Mouse (Mus musculus): ENCODE measurements around the gene Serpinb9b. TPM values are rescaled to one million over a fixed set of nuclear protein-coding genes. Genes with fewer than 3 reads are reported as not detected.
"Not testable (repeated sequence)": the region's sequence is repeated elsewhere in the genome, so short reads cannot be mapped to it uniquely, and the experiment has no call there.

Serpinb9b gene
- polyA plus RNA-seq, 1 experiment from 2014 or later, result not detected

DNA sequence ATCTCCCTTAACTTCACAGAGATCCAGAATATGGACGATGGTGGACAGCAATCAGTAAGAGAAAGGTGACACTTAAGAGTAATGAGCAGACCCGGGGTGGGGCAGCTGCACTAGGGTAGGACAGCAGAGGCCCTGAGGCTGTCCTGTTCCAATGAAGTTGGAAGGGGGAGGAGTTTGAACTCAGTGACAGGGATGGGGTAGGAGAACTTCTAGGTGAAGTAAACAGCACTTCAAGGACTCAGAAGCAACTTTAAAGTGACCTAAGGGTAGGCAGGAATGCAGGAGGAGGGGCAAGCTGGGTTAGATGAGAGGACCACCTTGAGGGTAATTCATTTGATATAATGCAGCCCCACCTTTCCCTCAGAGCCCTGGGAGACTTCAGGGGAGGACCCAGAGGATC, 930 bp downstream of the Serpinb9b start:
- Histone ChIP-seq H3K4me2 (ENCODE audit: low read depth, severe bottlenecking) (no peak overlapping the region), H3K4me1 (ENCODE audit: control insufficient read depth, insufficient read depth, low read length) (no peaks in the 10 kb centered on the region), H3K36me3 (ENCODE audit: control insufficient read depth, insufficient read depth, low read length) (no peaks in the 10 kb centered on the region), H3K27me3 (ENCODE audit: control insufficient read depth, insufficient read depth, low read length) (no peaks in the 10 kb centered on the region), H3K27ac (replicated peaks; ENCODE audit: low read depth, low read length) (no peak overlapping the region), H3K4me3 (ENCODE audit: low read depth, low read length) (no peak overlapping the region), H3K9me3 (ENCODE audit: control insufficient read depth, low read length) (no peaks in the 10 kb centered on the region), H3K9ac (ENCODE audit: low read length) (no peak overlapping the region)
- DNase-seq (ENCODE audit: low spot score) (no peak), ATAC-seq (ENCODE audit: insufficient number of reproducible peaks, low FRiP score, low TSS enrichment, low read depth) (no peak)
- WGBS, result 34% methylated on average over 2 of the region's 2 CpGs

DNA sequence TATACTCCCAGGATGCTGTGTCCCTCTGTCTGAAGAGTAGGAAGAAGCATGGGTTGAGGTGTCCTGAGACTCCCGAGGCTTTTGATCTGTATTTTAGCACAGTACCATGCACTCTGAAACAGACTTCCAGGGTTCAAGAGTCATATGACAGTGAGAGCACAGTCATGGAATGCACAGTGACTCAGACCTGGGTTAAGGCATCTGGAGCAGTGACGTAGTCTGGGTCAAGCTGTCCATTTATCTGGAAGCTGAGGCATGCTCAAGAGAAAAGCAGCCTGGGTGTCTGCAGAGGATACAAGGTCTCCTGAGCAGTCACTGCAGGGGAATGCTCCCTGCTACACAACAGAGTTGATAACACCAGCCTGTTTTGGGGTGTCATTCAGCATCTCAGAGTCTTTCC, 1.3 kb downstream of the Serpinb9b start:
- WGBS, result 42% methylated on average over 2 of the region's 2 CpGs
- H3K4me3 ChIP-seq (ENCODE audit: low read depth, low read length), result no peak overlapping the region
- no peaks in the 10 kb centered on the region for H3K4me1 ChIP-seq (ENCODE audit: control insufficient read depth, insufficient read depth, low read length)
- H3K27me3 ChIP-seq (ENCODE audit: control insufficient read depth, insufficient read depth, low read length), result no peaks in the 10 kb centered on the region
- no peak overlapping the region for H3K27ac ChIP-seq (replicated peaks; ENCODE audit: low read depth, low read length)
- H3K9ac ChIP-seq (ENCODE audit: low read length), result no peak overlapping the region
- ATAC-seq (ENCODE audit: insufficient number of reproducible peaks, low FRiP score, low TSS enrichment, low read depth) (no peak), DNase-seq (ENCODE audit: low spot score) (no peak)
- no peak overlapping the region for H3K4me2 ChIP-seq (ENCODE audit: low read depth, severe bottlenecking)
- H3K9me3 ChIP-seq (ENCODE audit: control insufficient read depth, low read length), result no peaks in the 10 kb centered on the region
- no peaks in the 10 kb centered on the region for H3K36me3 ChIP-seq (ENCODE audit: control insufficient read depth, insufficient read depth, low read length)

DNA sequence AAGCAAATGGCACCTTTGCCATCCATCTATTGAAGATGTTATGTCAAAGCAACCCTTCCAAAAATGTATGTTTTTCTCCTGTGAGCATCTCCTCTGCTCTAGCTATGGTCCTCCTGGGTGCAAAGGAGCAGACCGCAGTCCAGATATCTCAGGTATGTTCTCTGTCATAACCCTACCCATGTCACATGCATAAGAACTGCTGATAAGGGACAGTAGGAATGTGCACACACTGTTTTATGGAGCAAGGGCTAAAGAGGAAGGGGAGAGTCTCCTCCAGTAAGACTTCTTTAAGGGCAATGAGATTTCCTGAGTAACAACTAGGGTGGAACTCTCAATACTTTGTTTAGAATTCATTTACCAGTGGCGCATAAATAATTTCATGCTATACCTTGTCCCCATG, 2.3 kb downstream of the Serpinb9b start:
- not testable (repeated sequence) for H3K27ac ChIP-seq (replicated peaks; ENCODE audit: low read depth, low read length); H3K4me1 ChIP-seq (ENCODE audit: control insufficient read depth, insufficient read depth, low read length); H3K4me3 ChIP-seq (ENCODE audit: low read depth, low read length); H3K36me3 ChIP-seq (ENCODE audit: control insufficient read depth, insufficient read depth, low read length); H3K9ac ChIP-seq (ENCODE audit: low read length); H3K9me3 ChIP-seq (ENCODE audit: control insufficient read depth, low read length); H3K27me3 ChIP-seq (ENCODE audit: control insufficient read depth, insufficient read depth, low read length); H3K4me2 ChIP-seq (ENCODE audit: low read depth, severe bottlenecking); ATAC-seq (ENCODE audit: insufficient number of reproducible peaks, low FRiP score, low TSS enrichment, low read depth); DNase-seq (ENCODE audit: low spot score)
- WGBS, result 95% methylated on average over 2 of the region's 2 CpGs

DNA sequence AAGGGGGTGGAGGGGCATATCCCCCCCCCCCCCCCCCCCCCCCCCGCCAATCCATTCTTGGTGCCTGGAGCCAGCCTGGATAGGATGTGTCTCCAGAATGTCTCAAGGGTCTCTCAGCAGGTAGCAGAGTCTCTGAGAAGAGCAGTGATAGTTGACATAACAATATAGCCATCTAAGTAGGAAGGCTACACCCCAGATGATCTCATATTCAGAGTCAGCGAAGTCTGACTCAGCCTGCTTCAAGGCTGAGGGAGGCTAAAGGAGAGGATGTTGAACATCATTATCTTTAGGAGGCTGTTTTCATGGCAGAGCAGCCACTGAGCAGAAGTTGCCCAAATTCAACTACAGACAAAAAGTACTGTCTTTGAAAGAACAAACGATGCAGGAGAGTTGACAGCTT, 3.1 kb downstream of the Serpinb9b start:
- Histone ChIP-seq H3K9ac (ENCODE audit: low read length) (no peak overlapping the region), H3K36me3 (ENCODE audit: control insufficient read depth, insufficient read depth, low read length) (no peaks in the 10 kb centered on the region), H3K4me1 (ENCODE audit: control insufficient read depth, insufficient read depth, low read length) (no peaks in the 10 kb centered on the region), H3K27me3 (ENCODE audit: control insufficient read depth, insufficient read depth, low read length) (no peaks in the 10 kb centered on the region), H3K4me3 (ENCODE audit: low read depth, low read length) (no peak overlapping the region), H3K27ac (replicated peaks; ENCODE audit: low read depth, low read length) (no peak overlapping the region), H3K4me2 (ENCODE audit: low read depth, severe bottlenecking) (no peak overlapping the region), H3K9me3 (ENCODE audit: control insufficient read depth, low read length) (no peaks in the 10 kb centered on the region)
- DNase-seq (ENCODE audit: low spot score) (no peak), ATAC-seq (ENCODE audit: insufficient number of reproducible peaks, low FRiP score, low TSS enrichment, low read depth) (no peak)
- WGBS, result 91% methylated on average over 2 of the region's 3 CpGs

DNA sequence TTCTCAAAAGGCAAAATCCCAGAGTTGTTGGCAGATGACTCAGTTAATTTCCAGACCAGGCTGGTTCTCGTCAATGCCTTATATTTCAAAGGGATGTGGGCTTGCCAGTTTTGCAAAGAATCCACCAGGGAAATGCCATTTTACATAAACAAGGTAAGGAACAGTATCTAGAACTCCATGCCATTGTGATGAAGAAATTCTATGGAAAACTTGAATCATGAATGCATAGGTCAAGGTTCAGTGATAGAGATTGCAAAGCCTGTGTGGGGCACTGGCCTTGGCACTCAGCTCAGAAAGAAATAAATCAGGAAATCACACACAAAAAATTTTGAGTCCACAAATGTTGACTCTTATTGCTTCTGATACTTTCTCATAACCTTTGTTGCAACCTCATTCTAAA, 8.3 kb downstream of the Serpinb9b start:
- DNase-seq (ENCODE audit: low spot score), result no peak
- Histone ChIP-seq H3K4me1 (ENCODE audit: control insufficient read depth, insufficient read depth, low read length) (no peaks in the 10 kb centered on the region), H3K4me3 (ENCODE audit: low read depth, low read length) (no peak overlapping the region), H3K9me3 (ENCODE audit: control insufficient read depth, low read length) (no peaks in the 10 kb centered on the region), H3K9ac (ENCODE audit: low read length) (no peak overlapping the region), H3K4me2 (ENCODE audit: low read depth, severe bottlenecking) (no peak overlapping the region), H3K27me3 (ENCODE audit: control insufficient read depth, insufficient read depth, low read length) (no peaks in the 10 kb centered on the region), H3K27ac (replicated peaks; ENCODE audit: low read depth, low read length) (no peak overlapping the region), H3K36me3 (ENCODE audit: control insufficient read depth, insufficient read depth, low read length) (no peaks in the 10 kb centered on the region)
- 86% methylated on average over 1 of the region's 1 CpGs for WGBS
- ATAC-seq (ENCODE audit: insufficient number of reproducible peaks, low FRiP score, low TSS enrichment, low read depth), result no peak

DNA sequence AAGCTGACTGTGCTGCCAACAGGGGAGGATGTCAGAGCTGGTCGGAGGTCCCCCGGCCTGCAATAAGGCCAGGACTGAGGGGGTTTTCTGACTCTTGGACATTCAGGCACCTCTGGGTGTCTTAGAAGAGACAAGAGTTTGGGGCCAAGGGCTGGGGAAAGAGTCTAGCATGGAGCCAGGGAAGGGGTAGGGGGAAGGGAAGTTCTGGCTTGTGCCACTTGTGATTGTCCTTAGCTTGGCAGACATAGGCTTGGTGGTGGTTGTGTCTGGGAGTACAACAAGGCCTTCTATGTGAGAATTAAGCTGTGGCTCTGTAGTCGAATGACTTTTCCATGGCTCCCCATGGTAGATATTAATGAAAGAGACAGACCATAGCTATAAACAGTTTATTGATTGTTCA, 16.3 kb downstream of the Serpinb9b start:
- WGBS, result 91% methylated on average over 3 of the region's 3 CpGs
- no peak overlapping the region for H3K4me2 ChIP-seq (ENCODE audit: low read depth, severe bottlenecking)
- H3K4me3 ChIP-seq (ENCODE audit: low read depth, low read length), result no peak overlapping the region
- DNase-seq (ENCODE audit: low spot score) (no peak), ATAC-seq (ENCODE audit: insufficient number of reproducible peaks, low FRiP score, low TSS enrichment, low read depth) (no peak)
- no peak overlapping the region for H3K27ac ChIP-seq (replicated peaks; ENCODE audit: low read depth, low read length)
- no peaks in the 10 kb centered on the region for H3K4me1 ChIP-seq (ENCODE audit: control insufficient read depth, insufficient read depth, low read length)
- no peaks in the 10 kb centered on the region for H3K27me3 ChIP-seq (ENCODE audit: control insufficient read depth, insufficient read depth, low read length)
- H3K9me3 ChIP-seq (ENCODE audit: control insufficient read depth, low read length), result no peaks in the 10 kb centered on the region
- no peak overlapping the region for H3K9ac ChIP-seq (ENCODE audit: low read length)
- H3K36me3 ChIP-seq (ENCODE audit: control insufficient read depth, insufficient read depth, low read length), result no peaks in the 10 kb centered on the region

DNA sequence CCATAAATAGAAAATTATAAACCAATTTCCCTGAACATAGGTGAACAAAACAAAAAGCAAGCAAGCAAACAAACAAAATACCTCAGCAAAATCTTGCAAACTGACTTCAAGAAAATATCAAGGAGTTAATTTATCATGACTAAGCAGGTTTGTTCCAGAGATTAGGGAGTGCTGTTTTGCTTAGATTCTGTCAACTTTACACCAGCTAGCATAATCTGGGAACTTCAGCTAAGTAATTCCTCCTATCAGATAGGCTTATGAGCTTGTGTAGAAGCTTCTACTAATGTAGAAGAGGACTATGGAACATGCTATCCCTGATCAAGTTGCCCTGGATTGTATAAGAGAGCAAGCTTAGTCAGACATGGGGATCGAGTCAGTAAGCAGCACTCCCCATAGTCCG, 20.0 kb downstream of the Serpinb9b start:
- no peak for DNase-seq (ENCODE audit: low spot score)
- no peaks in the 10 kb centered on the region for H3K4me1 ChIP-seq (ENCODE audit: control insufficient read depth, insufficient read depth, low read length)
- no peak overlapping the region for H3K27ac ChIP-seq (replicated peaks; ENCODE audit: low read depth, low read length)
- no peaks in the 10 kb centered on the region for H3K27me3 ChIP-seq (ENCODE audit: control insufficient read depth, insufficient read depth, low read length)
- WGBS, result 88% methylated on average over 2 of the region's 2 CpGs
- H3K9me3 ChIP-seq (ENCODE audit: control insufficient read depth, low read length), result no peaks in the 10 kb centered on the region
- ATAC-seq (ENCODE audit: insufficient number of reproducible peaks, low FRiP score, low TSS enrichment, low read depth), result no peak
- H3K4me2 ChIP-seq (ENCODE audit: low read depth, severe bottlenecking), result no peak overlapping the region
- H3K4me3 ChIP-seq (ENCODE audit: low read depth, low read length), result no peak overlapping the region
- H3K36me3 ChIP-seq (ENCODE audit: control insufficient read depth, insufficient read depth, low read length), result no peaks in the 10 kb centered on the region
- H3K9ac ChIP-seq (ENCODE audit: low read length), result no peak overlapping the region

DNA sequence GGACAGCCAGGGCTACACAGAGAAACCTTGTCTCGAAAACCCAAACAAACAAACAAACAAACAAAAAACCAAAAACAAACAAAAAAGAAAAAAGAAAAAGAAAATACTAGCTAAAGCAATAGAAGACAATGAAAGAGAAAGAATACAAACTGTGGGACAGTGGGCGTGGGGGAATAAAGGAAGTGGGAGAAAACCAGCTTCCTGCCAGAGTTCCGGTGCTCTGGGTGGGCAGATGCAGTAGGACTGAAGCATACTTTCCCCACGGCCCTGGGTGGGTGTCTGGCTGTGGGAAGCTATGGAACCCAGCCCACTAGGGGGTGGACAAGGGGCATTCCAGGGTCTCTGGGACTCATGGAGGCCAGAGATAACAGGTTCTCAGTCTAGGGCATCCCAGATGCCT, 21.0 kb downstream of the Serpinb9b start:
- Histone ChIP-seq H3K36me3 (ENCODE audit: control insufficient read depth, insufficient read depth, low read length) (no peaks in the 10 kb centered on the region), H3K27me3 (ENCODE audit: control insufficient read depth, insufficient read depth, low read length) (no peaks in the 10 kb centered on the region), H3K4me1 (ENCODE audit: control insufficient read depth, insufficient read depth, low read length) (no peaks in the 10 kb centered on the region), H3K4me3 (ENCODE audit: low read depth, low read length) (no peak overlapping the region), H3K4me2 (ENCODE audit: low read depth, severe bottlenecking) (no peak overlapping the region), H3K9me3 (ENCODE audit: control insufficient read depth, low read length) (no peaks in the 10 kb centered on the region), H3K9ac (ENCODE audit: low read length) (no peak overlapping the region), H3K27ac (replicated peaks; ENCODE audit: low read depth, low read length) (no peak overlapping the region)
- no peak for ATAC-seq (ENCODE audit: insufficient number of reproducible peaks, low FRiP score, low TSS enrichment, low read depth)
- DNase-seq (ENCODE audit: low spot score), result no peak
- WGBS, result 77% methylated on average over 4 of the region's 4 CpGs

DNA sequence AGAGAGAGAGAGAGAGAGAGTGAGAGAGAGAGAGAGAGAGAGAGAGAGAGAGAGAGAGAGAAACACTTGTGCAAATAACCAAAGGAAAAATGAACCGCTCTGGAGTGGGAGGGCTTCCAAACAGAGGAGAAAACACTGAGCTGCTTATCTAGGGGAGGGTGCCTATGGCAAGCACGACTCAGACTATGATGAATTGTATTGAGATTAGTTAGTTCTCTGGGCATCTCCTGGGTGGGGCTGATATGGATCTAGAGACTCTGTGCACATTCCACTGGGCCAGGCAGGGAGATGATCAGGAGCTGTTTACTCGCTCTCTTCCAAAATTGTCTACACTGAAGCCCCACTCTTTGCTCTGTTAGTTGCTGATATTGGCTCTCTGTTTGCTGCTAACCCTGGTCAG, 24.5 kb downstream of the Serpinb9b start:
- Histone ChIP-seq H3K36me3 (ENCODE audit: control insufficient read depth, insufficient read depth, low read length) (no peaks in the 10 kb centered on the region), H3K4me3 (ENCODE audit: low read depth, low read length) (no peak overlapping the region), H3K9ac (ENCODE audit: low read length) (no peak overlapping the region), H3K4me2 (ENCODE audit: low read depth, severe bottlenecking) (no peak overlapping the region), H3K27ac (replicated peaks; ENCODE audit: low read depth, low read length) (no peak overlapping the region), H3K9me3 (ENCODE audit: control insufficient read depth, low read length) (no peaks in the 10 kb centered on the region), H3K27me3 (ENCODE audit: control insufficient read depth, insufficient read depth, low read length) (no peaks in the 10 kb centered on the region), H3K4me1 (ENCODE audit: control insufficient read depth, insufficient read depth, low read length) (no peaks in the 10 kb centered on the region)
- DNase-seq (ENCODE audit: low spot score) (no peak), ATAC-seq (ENCODE audit: insufficient number of reproducible peaks, low FRiP score, low TSS enrichment, low read depth) (no peak)
- WGBS, result 72% methylated on average over 3 of the region's 3 CpGs
